Mouse (Mus musculus) cerebellum, adult 8-10 months (tissue): ENCODE data around the gene Cflar.
A peak's percentile ranks its signal among the peaks of the same experiment; 100 is the strongest.

Experiments used
- DNase-seq: peaks from one replicate; pipeline ENCODE4 v3.0.0; 2022

The Cflar gene

DNA sequence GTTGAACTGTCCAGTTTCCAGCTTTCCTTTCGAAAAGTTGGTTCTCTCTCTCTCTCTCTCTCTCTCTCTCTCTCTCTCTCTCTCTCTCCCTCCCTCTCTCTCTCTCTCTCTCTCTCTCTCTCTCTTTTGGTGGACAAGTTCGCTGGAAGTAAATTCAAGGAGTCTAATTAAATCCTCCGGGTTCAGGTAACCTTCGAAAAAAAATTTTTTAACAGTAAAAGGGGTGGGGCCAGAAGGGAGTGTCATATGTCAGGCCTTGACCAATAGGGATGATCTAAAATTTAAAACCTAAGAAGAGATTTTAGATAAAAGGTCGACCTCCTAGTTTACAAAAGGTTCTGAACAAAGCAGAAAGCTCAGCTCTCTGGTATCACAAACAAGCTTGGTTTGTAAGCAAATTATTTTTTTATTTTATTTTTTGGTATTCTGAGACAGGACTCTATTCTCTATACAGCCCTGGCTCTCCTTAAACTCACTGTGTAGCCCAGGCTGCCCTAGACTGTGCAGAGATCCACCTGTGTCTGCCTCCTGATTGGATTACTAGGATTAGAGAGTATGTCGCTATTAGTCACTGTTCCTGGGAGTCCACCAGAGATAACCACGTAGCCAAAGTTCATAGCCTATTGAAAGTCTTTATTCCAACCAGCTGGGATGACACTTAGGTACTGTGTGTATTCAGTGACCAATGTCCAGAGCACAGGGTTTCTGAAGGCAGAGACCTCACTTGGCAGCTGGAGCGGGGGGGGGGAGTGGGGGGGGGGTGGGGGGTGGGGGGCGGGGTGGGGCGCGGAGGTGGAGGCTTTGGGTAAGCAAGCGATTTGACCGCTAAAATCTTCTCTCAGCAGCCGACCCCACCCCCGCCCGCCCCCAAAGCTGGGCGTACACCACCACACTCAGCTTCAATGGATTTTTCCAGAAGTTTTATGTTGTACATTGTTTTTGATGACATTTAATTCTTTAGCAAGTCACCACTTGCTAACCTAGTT lies 1.1 kb downstream of the Cflar start:
- peak; percentile 30 for DNase-seq

- peak; percentile 55 for DNase-seq
Measured at GRCm38 (mm10) chr1:58713081-58713892, 2.0 kb downstream of the Cflar start.

GRCm38 (mm10) chr1:58713893-58714231 lies 2.6 kb downstream of the Cflar start:
- DNase-seq, result peak; percentile 71

- no peak for DNase-seq
Measured at GRCm38 (mm10) chr1:58714361-58714760, 3.1 kb downstream of the Cflar start.

DNA sequence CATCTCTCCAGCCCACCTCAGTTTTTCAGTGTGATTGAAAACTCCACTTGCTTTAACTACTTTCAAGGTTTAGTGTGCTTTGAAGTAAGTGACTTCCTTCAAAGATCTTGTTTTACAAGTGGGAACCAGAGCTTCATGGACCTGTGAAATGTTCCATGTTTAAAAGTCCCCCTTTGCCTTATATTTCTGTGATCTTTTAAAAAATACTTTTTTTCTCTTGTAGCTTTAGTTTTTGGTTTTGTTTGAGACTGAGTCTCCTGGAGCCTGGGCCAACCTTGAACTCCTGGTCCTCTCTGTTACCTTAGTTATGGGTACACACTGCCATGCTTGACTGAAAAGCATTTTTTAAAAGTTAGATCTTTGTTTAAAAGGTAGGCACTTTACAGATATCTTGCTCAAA lies 4.2 kb downstream of the Cflar start:
- DNase-seq, result no peak

DNA sequence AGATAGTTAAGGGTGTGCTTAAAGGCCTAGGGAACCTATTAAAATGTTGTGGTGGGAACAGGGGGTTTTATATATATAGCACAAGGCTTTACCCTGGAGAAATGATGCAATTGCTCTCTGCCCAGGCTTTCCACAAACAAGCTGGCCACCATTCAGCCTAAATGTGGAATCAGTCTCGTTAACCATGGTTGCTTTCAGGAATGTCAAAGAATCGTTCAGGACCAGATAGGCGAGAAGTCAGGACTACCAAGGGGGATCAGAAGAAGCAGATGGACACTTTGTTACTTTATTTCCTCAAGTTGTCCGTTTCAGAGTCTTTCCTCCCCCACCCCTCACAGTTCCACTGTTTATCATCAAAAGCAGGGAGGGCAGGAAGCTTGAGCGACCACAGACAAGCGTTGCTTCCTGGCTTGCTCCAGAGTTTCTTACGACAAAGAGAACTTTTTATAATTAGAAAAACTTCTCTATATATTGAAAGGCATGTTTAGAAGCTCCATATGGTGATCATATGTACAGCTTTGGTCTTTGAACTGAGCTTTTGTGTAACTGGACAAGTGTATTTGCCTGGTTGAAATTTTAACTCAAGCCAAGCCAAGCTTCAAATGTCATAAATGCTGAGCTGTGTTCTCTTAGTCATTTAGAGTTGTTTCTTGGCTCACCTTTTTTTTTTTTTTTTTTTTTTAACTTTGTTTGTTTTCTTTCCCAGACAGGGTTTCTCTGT lies 5.0 kb downstream of the Cflar start:
- no peak for DNase-seq

GRCm38 (mm10) chr1:58716883-58717220 lies 5.5 kb downstream of the Cflar start:
- DNase-seq, result no peak

GRCm38 (mm10) chr1:58717589-58718270 lies 6.4 kb downstream of the Cflar start:
- DNase-seq, result no peak

DNA sequence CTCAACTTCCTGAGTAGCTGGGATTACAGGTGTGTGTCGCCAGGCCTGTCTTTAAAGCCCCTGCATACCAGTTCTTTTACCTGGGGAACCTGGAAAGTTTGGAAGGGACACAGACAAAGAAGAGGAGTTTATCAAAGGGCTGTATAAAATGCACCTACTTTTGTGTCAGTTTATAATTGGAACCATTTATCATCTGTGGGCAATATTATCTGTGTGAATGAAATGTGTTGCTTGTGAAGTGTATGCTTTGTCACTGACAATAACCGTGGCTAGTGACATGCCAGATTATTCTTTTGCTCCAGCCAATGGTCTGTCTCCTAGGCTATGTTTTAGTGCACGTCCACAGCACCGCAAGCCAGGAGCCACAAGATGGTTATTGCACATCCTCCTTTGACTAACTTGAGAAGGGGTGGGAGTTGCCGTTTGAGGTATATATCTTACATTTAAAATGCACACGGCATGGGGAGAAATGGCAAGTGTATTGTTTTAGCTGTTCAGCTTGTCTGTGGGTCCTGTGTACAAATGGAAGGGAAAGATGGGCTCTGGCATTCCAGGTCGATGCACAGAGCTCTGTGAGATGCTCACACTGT lies 8.1 kb downstream of the Cflar start:
- no peak for DNase-seq

- DNase-seq, result no peak
Measured at GRCm38 (mm10) chr1:58720090-58720489, 8.8 kb downstream of the Cflar start.

- DNase-seq, result no peak
Measured at GRCm38 (mm10) chr1:58720988-58721387, 9.7 kb downstream of the Cflar start.

DNA sequence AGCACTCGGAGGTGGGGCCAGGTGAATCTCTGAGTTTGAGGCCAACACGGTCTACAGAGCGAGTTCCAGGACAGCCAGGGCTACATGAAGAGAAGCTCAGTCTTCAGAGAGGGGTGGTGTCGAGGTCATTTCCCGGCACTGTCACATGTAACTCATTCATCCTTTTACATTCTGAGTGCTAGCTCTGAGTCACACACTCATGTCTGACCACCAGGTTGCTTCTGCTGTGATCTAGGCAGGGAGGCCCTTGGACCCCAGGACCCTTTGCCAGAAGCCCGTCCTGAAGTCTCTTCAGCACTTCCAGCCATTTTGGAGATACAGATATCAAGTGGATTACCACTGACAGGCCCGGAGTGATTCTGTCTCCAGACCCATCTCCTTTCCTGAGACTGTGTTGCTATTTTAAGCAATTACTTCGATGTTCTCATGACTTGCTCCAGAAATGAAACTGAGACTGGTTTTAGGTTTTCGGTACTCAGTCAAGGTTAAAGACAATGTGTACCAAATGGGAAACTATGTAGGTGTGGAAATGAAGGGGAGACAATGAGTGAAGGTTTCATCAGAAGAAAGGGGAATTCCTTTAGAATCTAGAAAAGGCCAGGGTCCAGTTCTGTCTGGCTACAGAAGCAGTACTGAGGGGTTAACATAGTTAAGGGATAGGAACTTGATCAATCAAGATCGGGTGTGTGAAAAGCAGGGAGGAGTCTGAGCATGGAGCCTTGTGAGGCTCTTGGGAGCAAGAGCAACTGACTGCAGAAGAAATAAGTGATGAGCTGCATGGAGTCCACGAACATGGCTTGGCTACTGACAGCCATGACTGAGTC lies 11.0 kb downstream of the Cflar start:
- no peak for DNase-seq

GRCm38 (mm10) chr1:58723062-58723808 lies 11.9 kb downstream of the Cflar start:
- DNase-seq, result no peak

- no peak for DNase-seq
Measured at GRCm38 (mm10) chr1:58723809-58724405, 12.6 kb downstream of the Cflar start.

GRCm38 (mm10) chr1:58724533-58724932 lies 13.2 kb downstream of the Cflar start:
- DNase-seq, result no peak

GRCm38 (mm10) chr1:58725095-58725494 lies 13.8 kb downstream of the Cflar start:
- DNase-seq, result no peak

DNA sequence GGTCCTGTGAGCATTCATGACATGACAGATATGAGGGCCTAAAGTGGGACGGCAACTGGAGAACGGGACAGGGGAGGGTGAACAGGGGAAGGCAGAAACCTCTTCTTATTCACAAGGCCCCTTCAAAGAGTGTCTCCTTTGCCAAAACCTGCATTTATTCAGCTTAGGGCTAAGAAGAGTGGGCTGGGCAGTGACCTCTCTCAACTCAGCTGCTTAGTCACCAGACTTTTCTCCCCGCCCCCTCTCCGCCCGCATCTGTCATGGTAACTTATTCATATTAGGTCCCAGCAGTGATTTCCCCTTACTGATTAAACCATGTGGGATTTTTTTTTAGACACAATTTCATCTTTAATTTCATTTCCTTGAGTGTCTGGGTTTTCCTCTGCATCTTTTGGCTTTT lies 14.5 kb downstream of the Cflar start:
- DNase-seq, result no peak

DNA sequence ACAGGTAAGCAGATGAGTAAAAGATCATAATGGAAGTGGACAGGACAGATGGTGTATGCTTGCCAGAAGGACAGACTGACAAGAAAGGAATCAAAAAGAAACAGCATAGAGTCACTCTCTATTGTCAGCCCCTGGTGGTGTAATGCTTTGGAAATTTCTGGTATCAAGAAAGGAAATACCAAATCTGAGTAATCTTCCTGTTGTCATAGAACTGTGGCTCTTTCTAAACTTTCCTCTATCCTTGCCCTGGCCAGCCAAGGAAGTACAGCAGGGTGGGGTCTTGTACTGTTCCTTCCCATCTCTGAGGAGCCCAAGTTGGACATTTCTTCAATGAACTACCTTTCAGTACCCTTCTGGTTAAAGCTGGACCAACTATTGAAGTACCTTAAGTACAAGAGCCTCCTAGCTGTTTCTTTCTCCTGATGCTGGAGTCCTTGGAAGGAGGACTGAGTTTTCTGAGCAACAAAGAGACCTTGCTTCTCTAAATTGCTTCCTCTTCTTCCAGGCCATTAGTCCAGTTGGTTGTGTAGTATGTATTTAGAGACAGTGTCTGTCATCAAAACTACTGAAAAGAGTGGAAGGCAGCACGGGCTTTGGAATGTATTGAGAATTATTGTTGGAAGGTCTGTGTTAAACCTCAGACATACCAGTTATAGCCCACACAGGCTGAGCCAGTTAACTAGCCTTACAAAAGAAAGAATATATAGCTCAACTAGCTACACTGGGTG lies 15.9 kb downstream of the Cflar start:
- DNase-seq, result no peak
